Mouse (Mus musculus) liver, embryonic 12.5 days (tissue): Measurements from ENCODE around the gene Adamtsl3. TPM values are rescaled to one million over a fixed set of nuclear protein-coding genes. Genes with fewer than 3 reads are reported as not detected.
"Not testable (repeated sequence)": the region's sequence is repeated elsewhere in the genome, so short reads cannot be mapped to it uniquely, and the experiment has no call there.

ENCODE experiments used
- ATAC-seq: fragments of 200-750 bp; cut with Nextera tagmentation; 2 replicates; pipeline ENCODE4 v1.8.0; 2017; ENCODE audit warnings: moderate number of reproducible peaks, mild to moderate bottlenecking, moderate library complexity
- H3K27ac ChIP-seq: fragments of 300-500 bp; sonication (generic); 2 replicates; pipeline ENCODE4 v1.5.1; 2016; ENCODE audit warnings: mild to moderate bottlenecking
- H3K27me3 ChIP-seq: fragments of 300-500 bp; sonication (generic); replicated peaks from 2 replicates; pipeline ENCODE4 v1.6.1; 2016; ENCODE audit warnings: mild to moderate bottlenecking, moderate library complexity
- H3K36me3 ChIP-seq: fragments of 300-500 bp; sonication (generic); 2 replicates; pipeline ENCODE4 v1.6.1; 2016; ENCODE audit warnings: mild to moderate bottlenecking, moderate library complexity
- H3K4me1 ChIP-seq: fragments of 300-500 bp; sonication (generic); 2 replicates; pipeline ENCODE4 v1.6.1; 2016
- H3K4me2 ChIP-seq: fragments of 300-500 bp; sonication (generic); 2 replicates; pipeline ENCODE4 v1.6.1; 2016; ENCODE audit warnings: mild to moderate bottlenecking, moderate library complexity
- H3K4me3 ChIP-seq: fragments of 300-500 bp; sonication (generic); 2 replicates; pipeline ENCODE4 v1.5.1; 2016; ENCODE audit warnings: mild to moderate bottlenecking, moderate library complexity
- H3K9ac ChIP-seq: fragments of 300-500 bp; sonication (generic); 2 replicates; pipeline ENCODE4 v1.6.1; 2016; ENCODE audit warnings: mild to moderate bottlenecking, moderate library complexity
- H3K9me3 ChIP-seq: fragments of 300-500 bp; sonication (generic); replicated peaks from 2 replicates; pipeline ENCODE4 v1.6.1; 2016; ENCODE audit warnings: mild to moderate bottlenecking, moderate library complexity
- WGBS: fragments of 180-500 bp; shearing (Covaris S2); methylation state at CpG from one replicate; pipeline ENCODE4 v1.1.7; 2016; ENCODE audit not compliant: insufficient replicate concordance; 5-methylcytosine and 5-hydroxymethylcytosine counted together
- polyA plus RNA-seq: library from polyadenylated mRNA; unstranded; fragments of >200 nt; fragmentation: Nextera tagmentation; extraction: Ambion mirVana; gene quantifications from 2 replicates; pipeline ENCODE4 v1.2.1, GENCODE M21; 2016

Gene Adamtsl3
- polyA plus RNA-seq, 1 experiment from 2014 or later, result 0.25 TPM

DNA sequence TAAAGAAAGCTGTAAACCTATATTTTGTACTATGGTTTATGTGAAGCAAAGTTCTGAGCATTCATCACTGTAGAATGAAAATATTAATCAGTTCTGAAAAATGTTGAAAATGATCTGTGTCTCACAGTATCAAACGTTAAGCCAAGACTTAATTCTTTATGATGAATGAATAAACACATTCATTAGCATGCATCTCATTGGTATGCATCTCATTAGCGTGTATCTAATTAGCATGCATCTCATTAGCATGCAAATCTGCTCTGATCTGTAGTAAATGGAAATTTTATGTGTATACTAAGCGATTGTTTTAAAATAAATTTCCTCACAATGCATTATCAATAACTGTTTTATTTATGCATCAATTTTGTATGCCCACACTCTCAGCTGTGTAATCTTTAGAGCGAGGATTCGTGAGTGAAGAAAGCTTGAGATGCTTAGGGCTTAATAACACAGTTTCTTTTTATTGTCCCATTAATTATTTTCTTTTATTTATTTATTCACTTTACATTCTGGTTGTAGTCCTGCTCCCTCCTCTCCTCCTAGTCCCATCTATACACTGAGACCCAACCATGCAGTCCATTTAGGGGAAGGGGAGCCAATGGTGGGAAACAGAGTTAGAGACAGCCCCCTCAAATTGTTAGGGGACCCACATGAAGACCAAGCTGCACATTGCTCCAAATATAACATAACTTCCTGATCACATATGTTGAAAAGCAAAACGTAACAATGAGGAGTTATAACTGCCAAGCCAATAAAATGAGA is 60.4 kb downstream of the Adamtsl3 start:
- no peak for ATAC-seq
- Histone ChIP-seq H3K4me1 (no peaks in the 10 kb centered on the region), H3K9ac (no peak overlapping the region), H3K27me3 (no peaks in the 10 kb centered on the region), H3K4me3 (no peak overlapping the region), H3K36me3 (no peaks in the 10 kb centered on the region), H3K9me3 (no peaks in the 10 kb centered on the region), H3K4me2 (no peak overlapping the region), H3K27ac (no peak overlapping the region)
- WGBS, result 65% methylated on average over 6 of the region's 6 CpGs

DNA sequence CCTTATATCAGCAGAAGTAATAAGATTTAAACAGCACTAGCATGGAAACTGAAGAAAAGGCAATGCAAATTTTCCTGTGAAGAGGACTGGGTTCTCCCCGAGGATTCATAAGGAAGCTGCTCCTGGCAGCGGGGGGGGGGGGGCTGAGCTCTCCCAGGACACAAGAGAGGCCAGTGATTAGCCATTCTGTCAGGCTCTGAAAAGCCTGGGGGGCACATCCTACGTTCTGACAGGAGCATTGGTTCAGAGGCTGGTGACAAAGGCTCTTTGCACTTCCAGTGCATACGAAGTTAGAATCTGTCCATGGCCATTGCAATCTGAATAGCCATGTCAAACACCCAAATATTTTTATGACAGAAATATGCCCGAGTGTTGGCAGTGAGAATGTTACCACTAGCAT is 61.4 kb downstream of the Adamtsl3 start:
- H3K27me3 ChIP-seq, result no peaks in the 10 kb centered on the region
- ATAC-seq, result no peak
- 42% methylated on average over 3 of the region's 5 CpGs for WGBS

DNA sequence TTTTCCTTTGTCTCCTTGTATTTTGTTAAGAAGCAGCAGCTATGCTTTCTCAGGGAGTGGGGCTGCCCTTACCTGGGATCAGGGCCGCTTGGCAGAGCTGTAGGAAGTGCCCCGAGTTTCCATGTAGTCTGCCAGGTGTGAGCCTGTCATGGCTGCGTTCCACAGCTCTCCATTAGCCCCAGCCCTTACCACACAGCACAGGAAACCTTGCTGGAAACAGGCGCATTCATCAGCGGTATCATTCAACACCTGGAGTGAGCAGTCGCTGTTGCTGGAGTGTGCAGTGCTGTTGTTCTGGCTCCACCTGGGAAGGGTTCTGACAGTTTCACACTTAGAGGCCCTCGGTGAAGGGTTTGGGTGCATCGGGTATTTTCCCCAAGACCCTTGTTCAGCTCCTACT is 62.1 kb downstream of the Adamtsl3 start:
- Histone ChIP-seq H3K4me1 (no peaks in the 10 kb centered on the region), H3K27me3 (no peaks in the 10 kb centered on the region), H3K9me3 (no peaks in the 10 kb centered on the region), H3K4me2 (no peak overlapping the region), H3K36me3 (no peaks in the 10 kb centered on the region), H3K4me3 (no peak overlapping the region), H3K9ac (no peak overlapping the region), H3K27ac (no peak overlapping the region)
- ATAC-seq, result no peak
- 63% methylated on average over 8 of the region's 8 CpGs for WGBS

More for the DNA sequence above, 61.4 kb downstream of the Adamtsl3 start:
- Histone ChIP-seq H3K9ac (no peak overlapping the region), H3K4me1 (no peaks in the 10 kb centered on the region), H3K27ac (no peak overlapping the region), H3K36me3 (no peaks in the 10 kb centered on the region), H3K9me3 (no peaks in the 10 kb centered on the region), H3K4me3 (no peak overlapping the region), H3K4me2 (no peak overlapping the region)

DNA sequence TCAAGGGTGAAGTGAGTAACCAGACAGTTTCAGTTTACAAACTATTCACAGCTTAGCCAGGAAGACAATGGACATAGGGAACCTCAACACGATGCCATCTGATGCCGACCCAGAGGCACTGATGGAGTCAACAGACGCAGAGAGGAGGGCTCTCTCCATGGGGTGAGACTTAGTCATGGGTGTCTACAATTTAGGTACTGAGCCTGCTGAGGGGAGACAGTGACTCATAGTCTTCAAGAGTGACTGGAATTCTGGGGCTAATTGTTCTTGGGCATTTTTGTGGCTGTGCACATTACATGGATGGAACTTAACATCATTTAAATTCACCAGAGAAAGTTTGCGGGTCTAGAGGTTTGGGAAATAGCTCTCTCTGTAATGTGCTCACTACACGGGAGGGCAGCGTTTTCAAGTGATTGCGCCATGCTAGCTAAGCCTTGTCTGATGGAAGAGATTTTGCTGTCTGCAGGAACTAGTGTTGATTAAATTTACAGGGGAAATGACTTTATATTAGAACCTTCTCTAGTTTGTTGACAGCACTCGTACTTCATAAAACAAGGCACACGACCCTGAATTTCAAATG is 70.1 kb downstream of the Adamtsl3 start:
- Histone ChIP-seq H3K4me3 (no peak overlapping the region), H3K4me2 (no peak overlapping the region), H3K9me3 (no peaks in the 10 kb centered on the region), H3K4me1 (no peaks in the 10 kb centered on the region), H3K27ac (no peak overlapping the region), H3K27me3 (no peaks in the 10 kb centered on the region), H3K36me3 (no peaks in the 10 kb centered on the region), H3K9ac (no peak overlapping the region)
- no peak for ATAC-seq
- WGBS, result 66% methylated on average over 9 of the region's 9 CpGs

DNA sequence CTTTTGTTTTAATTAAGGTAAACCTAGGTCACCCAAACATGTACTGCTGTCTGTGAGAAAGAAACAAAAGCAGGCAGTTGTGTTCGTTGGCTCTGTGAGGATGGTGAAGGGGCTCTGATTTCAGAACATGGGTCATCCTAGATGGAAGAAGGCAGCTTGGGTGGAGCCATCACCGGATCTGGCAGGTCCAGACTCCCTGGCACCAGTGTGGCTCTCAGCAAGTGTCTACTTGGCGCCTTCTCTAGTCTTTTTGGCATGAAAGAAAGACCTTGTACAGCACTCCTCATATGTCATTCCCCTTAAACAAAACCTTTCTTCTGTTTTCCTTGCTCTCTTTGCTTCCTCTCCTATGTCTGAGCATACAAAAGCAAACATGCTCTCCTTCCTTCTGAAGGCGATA is 75.5 kb downstream of the Adamtsl3 start:
- Histone ChIP-seq H3K4me2 (no peak overlapping the region), H3K9me3 (no peaks in the 10 kb centered on the region), H3K27me3 (no peaks in the 10 kb centered on the region), H3K9ac (no peak overlapping the region), H3K36me3 (no peaks in the 10 kb centered on the region), H3K4me1 (no peaks in the 10 kb centered on the region), H3K4me3 (no peak overlapping the region), H3K27ac (no peak overlapping the region)
- 51% methylated on average over 4 of the region's 4 CpGs for WGBS
- ATAC-seq, result no peak

DNA sequence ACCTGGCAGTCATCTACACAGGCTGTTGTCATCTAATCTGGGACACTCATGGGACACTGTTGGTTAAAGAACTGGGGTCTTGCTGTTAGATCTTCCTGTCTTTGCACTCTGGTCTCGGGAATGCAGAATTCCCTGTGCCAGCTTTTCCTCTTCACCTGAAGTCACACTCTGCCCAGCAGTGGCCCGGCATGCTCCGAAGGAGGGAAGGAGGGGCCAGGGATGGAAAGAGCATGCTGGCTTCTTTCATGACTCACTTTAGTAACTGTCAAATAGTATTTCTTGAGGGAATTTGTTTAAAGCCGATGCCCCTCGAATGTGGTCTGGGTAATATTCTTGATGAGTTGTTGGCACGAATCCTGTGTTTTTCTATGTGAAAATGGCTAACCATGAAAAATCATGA is 81.2 kb downstream of the Adamtsl3 start:
- H3K36me3 ChIP-seq, result no peaks in the 10 kb centered on the region
- no peak for ATAC-seq
- H3K4me1 ChIP-seq, result no peaks in the 10 kb centered on the region
- WGBS, result 66% methylated on average over 6 of the region's 6 CpGs
- no peak overlapping the region for H3K4me3 ChIP-seq
- H3K9me3 ChIP-seq, result no peaks in the 10 kb centered on the region
- H3K27me3 ChIP-seq, result no peaks in the 10 kb centered on the region
- no peak overlapping the region for H3K9ac ChIP-seq
- H3K4me2 ChIP-seq, result no peak overlapping the region
- H3K27ac ChIP-seq, result no peak overlapping the region

DNA sequence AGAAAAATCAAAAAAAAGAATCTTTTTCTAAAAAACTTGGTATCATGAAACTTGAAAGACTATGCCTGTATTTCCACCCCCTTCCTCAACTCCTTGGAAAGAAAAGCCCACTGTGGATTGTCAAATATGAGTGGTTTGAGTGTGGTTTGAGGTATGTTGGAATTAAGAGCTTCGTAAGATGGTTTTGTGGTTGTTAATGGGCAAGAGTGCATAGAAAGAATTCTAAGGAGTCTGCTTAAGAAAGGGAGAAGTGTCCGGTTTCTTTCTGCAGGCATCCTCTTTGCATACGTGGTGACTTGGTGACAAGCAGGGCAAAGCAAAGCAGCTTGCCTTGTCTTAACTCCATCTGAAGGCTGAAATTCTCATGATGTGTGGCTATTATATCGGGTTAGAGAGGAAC is 81.6 kb downstream of the Adamtsl3 start:
- no peaks in the 10 kb centered on the region for H3K9me3 ChIP-seq
- H3K9ac ChIP-seq, result no peak overlapping the region
- WGBS, result 69% methylated on average over 4 of the region's 4 CpGs
- no peak overlapping the region for H3K4me3 ChIP-seq
- H3K27ac ChIP-seq, result no peak overlapping the region
- H3K36me3 ChIP-seq, result no peaks in the 10 kb centered on the region
- no peaks in the 10 kb centered on the region for H3K4me1 ChIP-seq
- ATAC-seq, result no peak
- H3K27me3 ChIP-seq, result no peaks in the 10 kb centered on the region
- H3K4me2 ChIP-seq, result no peak overlapping the region

DNA sequence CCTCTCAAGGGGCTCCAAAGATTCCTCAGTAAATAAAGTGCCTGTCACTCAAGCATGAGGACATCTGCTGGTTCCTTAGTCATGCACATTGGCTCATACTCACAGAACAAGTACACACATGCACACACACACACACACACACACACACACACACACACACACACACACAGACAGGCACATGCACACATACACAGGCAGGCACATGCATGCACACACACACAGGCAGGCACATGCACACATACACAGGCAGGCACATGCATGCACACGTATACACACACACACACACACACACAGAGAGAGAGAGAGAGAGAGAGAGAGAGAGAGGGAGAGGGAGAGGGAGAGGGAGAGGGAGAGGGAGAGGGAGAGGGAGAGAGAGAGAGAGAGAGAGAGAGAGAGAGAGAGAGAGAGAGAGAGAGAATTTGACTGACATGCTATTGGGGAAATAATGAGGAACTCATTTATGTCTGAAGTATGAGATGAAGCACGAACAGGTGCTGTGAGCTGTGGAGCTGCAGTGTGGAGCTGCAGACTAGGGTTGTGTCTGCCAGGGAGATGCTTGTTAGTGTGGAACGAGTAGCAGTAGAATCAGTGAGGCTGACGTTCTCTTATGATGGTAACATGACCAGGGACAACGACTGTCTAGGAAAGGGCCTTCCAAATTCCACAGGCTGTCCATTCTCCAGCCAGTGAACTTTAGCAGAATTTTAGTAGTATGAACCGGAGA is 85.0 kb downstream of the Adamtsl3 start:
- 66% methylated on average over 6 of the region's 6 CpGs for WGBS
- not testable (repeated sequence) for ATAC-seq

DNA sequence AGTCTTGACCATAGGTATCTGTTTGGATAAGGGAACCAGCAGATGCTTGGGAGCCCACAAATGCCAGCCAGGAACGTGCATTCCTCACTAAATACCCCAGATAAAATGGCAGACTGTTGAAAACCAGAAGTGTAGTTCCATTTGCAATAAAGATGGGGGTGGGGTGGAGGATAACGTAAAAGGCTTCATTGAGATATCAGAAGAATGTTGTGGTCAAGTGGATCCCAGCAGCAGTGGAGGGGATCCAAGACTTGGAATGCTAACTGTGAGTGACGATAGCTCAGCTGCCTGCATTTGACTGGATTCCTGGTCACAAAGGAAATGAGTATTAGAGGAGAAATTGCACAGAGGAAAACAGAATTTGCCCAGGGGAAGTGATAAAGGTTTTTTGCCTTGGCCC is 87.1 kb downstream of the Adamtsl3 start:
- H3K4me2 ChIP-seq, result no peak overlapping the region
- 46% methylated on average over 3 of the region's 3 CpGs for WGBS
- no peak overlapping the region for H3K9ac ChIP-seq
- H3K9me3 ChIP-seq, result no peaks in the 10 kb centered on the region
- H3K4me3 ChIP-seq, result no peak overlapping the region
- no peaks in the 10 kb centered on the region for H3K36me3 ChIP-seq
- no peak overlapping the region for H3K27ac ChIP-seq
- no peaks in the 10 kb centered on the region for H3K27me3 ChIP-seq
- no peaks in the 10 kb centered on the region for H3K4me1 ChIP-seq
- no peak for ATAC-seq

More for the DNA sequence above, 85.0 kb downstream of the Adamtsl3 start:
- H3K4me3 ChIP-seq, H3K4me2 ChIP-seq, H3K36me3 ChIP-seq, H3K9ac ChIP-seq, H3K4me1 ChIP-seq, H3K27me3 ChIP-seq, H3K9me3 ChIP-seq, H3K27ac ChIP-seq: not testable (repeated sequence)

DNA sequence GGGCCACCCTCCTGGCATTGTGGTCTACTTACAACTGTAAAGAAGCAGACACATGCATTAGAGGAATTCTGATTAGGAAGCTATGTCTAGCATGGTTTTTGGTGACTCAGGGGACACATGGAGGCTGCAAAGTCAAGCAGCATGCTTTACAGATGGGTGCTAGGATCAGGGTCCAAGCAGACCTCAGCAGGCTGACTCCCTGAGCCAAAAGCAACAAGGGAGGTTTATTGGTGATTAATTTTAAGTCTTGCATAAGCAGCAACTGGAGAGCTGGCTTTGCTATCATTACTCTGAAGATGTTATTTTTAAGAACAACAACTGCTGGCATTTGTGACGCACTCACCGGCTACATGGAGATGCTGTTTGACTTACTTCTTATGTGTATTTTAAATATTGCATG is 88.1 kb downstream of the Adamtsl3 start:
- H3K4me2 ChIP-seq, result no peak overlapping the region
- H3K9ac ChIP-seq, result no peak overlapping the region
- no peaks in the 10 kb centered on the region for H3K9me3 ChIP-seq
- no peaks in the 10 kb centered on the region for H3K4me1 ChIP-seq
- WGBS, result 59% methylated on average over 2 of the region's 2 CpGs
- no peak overlapping the region for H3K4me3 ChIP-seq
- no peak overlapping the region for H3K27ac ChIP-seq
- no peak for ATAC-seq
- H3K27me3 ChIP-seq, result no peaks in the 10 kb centered on the region
- H3K36me3 ChIP-seq, result no peaks in the 10 kb centered on the region

DNA sequence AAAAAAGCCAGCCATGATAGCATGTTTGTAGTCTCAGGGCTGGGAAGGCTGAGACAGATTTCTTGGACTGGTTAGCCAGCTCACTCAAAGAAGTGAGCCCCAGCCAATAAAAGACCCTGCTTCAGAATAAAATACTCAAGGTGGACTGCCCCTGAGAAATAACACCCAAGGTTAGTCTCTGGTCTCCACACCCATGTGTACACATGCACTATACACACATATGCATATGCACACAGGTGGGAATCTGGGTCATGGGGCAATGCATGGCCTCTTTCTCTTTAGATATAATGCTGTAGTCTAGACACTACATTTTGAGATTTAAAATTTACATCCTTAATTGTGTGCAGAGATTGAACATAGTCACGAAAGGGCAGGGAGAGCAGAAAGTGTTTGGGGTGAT is 88.8 kb downstream of the Adamtsl3 start:
- Histone ChIP-seq H3K9ac (no peak overlapping the region), H3K27ac (no peak overlapping the region), H3K9me3 (no peaks in the 10 kb centered on the region), H3K27me3 (no peaks in the 10 kb centered on the region), H3K4me2 (no peak overlapping the region), H3K4me3 (no peak overlapping the region), H3K36me3 (no peaks in the 10 kb centered on the region), H3K4me1 (no peaks in the 10 kb centered on the region)
- no peak for ATAC-seq
- 56% methylated on average over 1 of the region's 1 CpGs for WGBS

DNA sequence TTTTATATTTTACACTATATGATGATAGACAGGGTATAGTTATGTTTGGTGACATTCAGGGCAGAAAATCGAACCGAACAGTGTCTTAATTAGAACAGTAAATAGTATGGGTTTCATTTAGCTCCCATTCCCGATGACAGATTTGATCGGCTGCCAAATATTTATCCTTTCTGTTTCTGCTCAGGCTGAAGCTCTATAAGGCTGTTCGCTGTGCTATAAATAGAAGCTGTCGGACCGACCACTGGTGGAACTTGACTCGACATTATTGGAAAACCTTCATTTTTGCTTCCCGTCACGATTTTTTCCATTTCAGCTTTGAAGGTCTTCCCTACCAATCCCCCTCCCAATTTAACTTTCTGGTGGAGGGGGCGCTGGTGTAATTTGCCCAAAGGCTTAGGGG is 89.9 kb downstream of the Adamtsl3 start:
- Histone ChIP-seq H3K4me2 (no peak overlapping the region), H3K27ac (no peak overlapping the region), H3K9ac (no peak overlapping the region), H3K4me3 (no peak overlapping the region), H3K4me1 (no peaks in the 10 kb centered on the region), H3K9me3 (no peaks in the 10 kb centered on the region), H3K27me3 (no peaks in the 10 kb centered on the region), H3K36me3 (no peaks in the 10 kb centered on the region)
- ATAC-seq, result no peak
- 66% methylated on average over 11 of the region's 11 CpGs for WGBS
